In the genomic region with DNA sequence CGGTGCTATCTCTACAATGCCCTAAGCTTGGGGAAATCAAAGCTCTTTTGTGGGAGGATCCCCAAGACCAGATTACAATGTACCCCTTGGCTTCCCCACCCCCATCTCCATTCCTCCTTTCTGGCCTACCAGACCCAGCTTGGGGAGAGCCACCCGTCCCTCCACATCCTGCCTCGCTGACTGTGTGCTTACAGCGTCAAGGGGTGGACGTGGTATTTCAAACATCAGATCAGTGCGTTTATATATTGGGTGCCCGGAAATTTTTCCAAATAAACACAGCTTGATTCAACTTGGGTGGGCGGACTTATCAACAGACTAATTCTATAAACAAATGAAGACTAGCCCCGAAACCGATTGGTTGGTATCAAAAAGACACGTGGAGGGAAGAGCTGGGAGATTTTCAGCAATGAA, we compare ENCODE assay signal across 15 mouse cellular contexts. TPM values are rescaled to one million over a fixed set of nuclear protein-coding genes. Genes with fewer than 3 reads are reported as not detected.
DNase-seq lines count a peak whose midpoint lies in the region; ATAC-seq and TF ChIP-seq lines count a peak whose summit lies in the region.
"Had no signal": no experiment of that assay in that cellular context is flagged by ENCODE, and none has a peak within 500 bp of the region (broad histone marks: within the 10 kb centered on the region; RNA-seq: fewer than 3 reads in every experiment).

No protein-coding gene starts in this region.

- H3K36me3 ChIP-seq in heart, embryonic 10.5 days: peaks cover 11% of the 10 kb centered on the region; the same call in 1 of the 2 replicates
- no peaks in the 10 kb centered on the region for H3K36me3 ChIP-seq in intestine, embryonic 15.5 days
- H3K36me3 ChIP-seq: hindbrain, embryonic 13.5 days had no signal

- no peak overlapping the region for H3K9ac ChIP-seq in intestine, embryonic 15.5 days
- H3K9ac ChIP-seq: hindbrain, embryonic 13.5 days had no signal

- no peaks in the 10 kb centered on the region for H3K9me3 ChIP-seq in heart, embryonic 10.5 days
- no peaks in the 10 kb centered on the region for H3K9me3 ChIP-seq in intestine, embryonic 15.5 days

- no peak for TF ChIP-seq CTCF in left cerebral cortex, adult 2 months (IDR thresholded peaks at IDR 0.05)

- intact Hi-C loops in left cerebral cortex, adult 2 months (cut with DNase I): no loop called here

- peak; percentile 29 for ATAC-seq in intestine, embryonic 15.5 days
- ATAC-seq: midbrain, embryonic 16.5 days had no signal

- peaks cover 58% of the 10 kb centered on the region for H3K4me1 ChIP-seq in heart, embryonic 10.5 days
- H3K4me1 ChIP-seq in intestine, embryonic 15.5 days (replicated peaks): peaks cover 27% of the 10 kb centered on the region

- 3% methylated on average over 11 of the region's 11 CpGs for WGBS in heart, embryonic 10.5 days
- WGBS in intestine, embryonic 15.5 days: 7% methylated on average over 11 of the region's 11 CpGs

- no peak for DNase-seq in heart, embryonic 10.5 days (ENCODE audit: low spot score)
- no peak for DNase-seq in heart, adult 8-10 months (ENCODE audit: low spot score)
- DNase-seq in kidney, postnatal 10 days: peak; percentile 60
- DNase-seq in kidney, adult 9 months: no peak
- DNase-seq in lung, postnatal 4 days: peak; percentile 70 to 80
- no peak for DNase-seq in left cerebral cortex, adult 2 months (ENCODE audit: extremely low spot score in 1 of 2, low spot score in 2 of 2)
- DNase-seq in urinary bladder, adult 18-20 months (ENCODE audit: low spot score in 2 of 2): no peak
- DNase-seq: adrenal gland, postnatal 14 days; thymus, postnatal 14 days had no signal

- H3K27ac ChIP-seq in heart, embryonic 10.5 days: no peak overlapping the region
- peak overlapping the region; percentile 4; the same call in 1 of the 2 replicates for H3K27ac ChIP-seq in intestine, embryonic 15.5 days
- no peak overlapping the region for H3K27ac ChIP-seq in left cerebral cortex, adult 2 months
- H3K27ac ChIP-seq: hindbrain, embryonic 13.5 days had no signal

- no peak overlapping the region for H3K4me2 ChIP-seq in intestine, embryonic 15.5 days (replicated peaks)

- H3K4me3 ChIP-seq in heart, embryonic 10.5 days: 0 out of 2 replicates have a peak overlapping the region, but pooled peaks have one; percentile 55
- H3K4me3 ChIP-seq in intestine, embryonic 15.5 days (replicated peaks): no peak overlapping the region; the same call in 1 of the 2 replicates
- no peak overlapping the region for H3K4me3 ChIP-seq in left cerebral cortex, adult 2 months
- H3K4me3 ChIP-seq: erythroblast, embryonic 14.5 days had no signal

- H3K27me3 ChIP-seq in heart, embryonic 10.5 days (ENCODE audit: insufficient read depth, poor library complexity, severe bottlenecking): peaks cover 97% of the 10 kb centered on the region
- peaks cover 86% of the 10 kb centered on the region for H3K27me3 ChIP-seq in intestine, embryonic 15.5 days (replicated peaks)

RNA-seq across cellular contexts. Expression of a gene that starts 0.4 kb away (rescaled TPM):
- 0.53 and 2.0 TPM in 2 replicates for polyA plus RNA-seq in heart, embryonic 10.5 days (2016; fragmentation: Nextera tagmentation; extraction: Ambion mirVana)
- under 1 TPM in 3 of 4 experiments, not detected in 1; 0.08 to 0.26 (median 0.09) TPM for total RNA-seq in heart, adult 8-10 months (2022)
- polyA plus RNA-seq in intestine, embryonic 15.5 days (2015; fragmentation: Nextera tagmentation; extraction: Ambion mirVana): 9.0 and 9.3 TPM in 2 replicates
- total RNA-seq in left cerebral cortex, adult 2 months (2021): under 1 TPM in 1 of 2 experiments, not detected in 1; 0.21 TPM
- total RNA-seq: granulocyte monocyte progenitor cell, adult 5-6 weeks had no signal
- polyA plus RNA-seq: erythroblast, embryonic 14.5 days; neural tube, embryonic 14.5 days had no signal

RNA-seq across cellular contexts. Expression of a gene that starts 11.3 kb away (rescaled TPM):
- 12.4 and 14.8 TPM in 2 replicates for polyA plus RNA-seq in heart, embryonic 10.5 days (2016; fragmentation: Nextera tagmentation; extraction: Ambion mirVana)
- total RNA-seq in heart, adult 8-10 months (2022): 1 to 10 TPM; 1.4 to 2.2 (median 1.6) TPM
- 0.69 and 0.80 TPM in 2 replicates for polyA plus RNA-seq in intestine, embryonic 15.5 days (2015; fragmentation: Nextera tagmentation; extraction: Ambion mirVana)
- total RNA-seq in left cerebral cortex, adult 2 months (2021): 1 to 10 TPM; 1.5 to 2.3 TPM
- total RNA-seq: granulocyte monocyte progenitor cell, adult 5-6 weeks had no signal
- polyA plus RNA-seq: erythroblast, embryonic 14.5 days had no signal

RNA-seq across cellular contexts. Expression of a gene that starts 19.1 kb away (rescaled TPM):
- 57.0 and 58.7 TPM in 2 replicates for polyA plus RNA-seq in heart, embryonic 10.5 days (2016; fragmentation: Nextera tagmentation; extraction: Ambion mirVana)
- total RNA-seq in heart, adult 8-10 months (2022): 10 to 100 TPM; 15.3 to 17.1 (median 15.6) TPM
- 50.6 and 52.3 TPM in 2 replicates for polyA plus RNA-seq in intestine, embryonic 15.5 days (2015; fragmentation: Nextera tagmentation; extraction: Ambion mirVana)
- 10 to 100 TPM; 40.0 to 46.5 TPM for total RNA-seq in left cerebral cortex, adult 2 months (2021)

RNA-seq across cellular contexts. Expression of a gene that starts 43.1 kb away (rescaled TPM):
- 3.1 and 41.3 TPM in 2 replicates for polyA plus RNA-seq in heart, embryonic 10.5 days (2016; fragmentation: Nextera tagmentation; extraction: Ambion mirVana)
- under 1 TPM in 3 of 4 experiments, not detected in 1; 0.19 to 0.34 (median 0.33) TPM for total RNA-seq in heart, adult 8-10 months (2022)
- 105 and 126 TPM in 2 replicates for polyA plus RNA-seq in intestine, embryonic 15.5 days (2015; fragmentation: Nextera tagmentation; extraction: Ambion mirVana)
- under 1 TPM; 0.79 to 0.91 TPM for total RNA-seq in left cerebral cortex, adult 2 months (2021)
- total RNA-seq: granulocyte monocyte progenitor cell, adult 5-6 weeks had no signal
- polyA plus RNA-seq: erythroblast, embryonic 14.5 days had no signal

Comparison
In these comparisons a context has a peak if more than half of its experiments do, and no peak if none do; other contexts are left out.
1. DNase-seq: peak in kidney, postnatal 10 days (single experiment) and lung, postnatal 4 days (2 of 2); none in heart, embryonic 10.5 days (single experiment), heart, adult 8-10 months (single experiment), kidney, adult 9 months (single experiment), left cerebral cortex, adult 2 months (0 of 2) and urinary bladder, adult 18-20 months (0 of 2).